In the genomic region with DNA sequence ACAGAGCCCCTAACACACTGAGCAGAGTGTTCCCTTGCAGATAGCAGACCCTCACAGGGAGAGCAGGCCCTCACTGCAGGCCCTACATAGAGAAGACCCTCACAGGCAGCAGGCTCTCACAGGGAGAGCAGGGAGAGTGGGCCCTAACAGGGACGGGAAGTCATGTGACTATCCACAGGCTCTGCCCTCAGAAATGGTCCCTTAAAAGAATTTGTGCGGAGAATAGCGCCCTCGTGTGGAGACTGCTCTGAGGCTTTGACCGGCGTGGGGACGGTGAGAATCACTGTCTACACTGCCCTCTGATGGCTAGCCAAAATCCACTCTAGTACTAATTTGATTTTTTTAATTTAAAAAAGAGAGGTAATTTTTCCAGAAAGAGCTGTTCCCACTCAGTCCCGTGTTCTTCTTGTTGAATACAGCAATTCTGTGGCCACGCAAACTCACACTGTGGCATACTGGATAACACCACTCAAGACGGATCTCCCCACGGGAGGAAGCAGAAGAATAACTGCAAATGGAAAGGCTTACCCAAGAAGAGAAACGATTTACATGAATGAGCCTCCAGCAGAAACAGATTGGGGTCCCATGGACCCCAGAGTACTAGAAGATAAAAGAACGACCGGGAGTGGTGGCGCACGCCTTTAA, we compare ENCODE assay signal across 7 mouse cellular contexts. TPM values are rescaled to one million over a fixed set of nuclear protein-coding genes. Genes with fewer than 3 reads are reported as not detected.
DNase-seq lines count a peak whose midpoint lies in the region; ATAC-seq and TF ChIP-seq lines count a peak whose summit lies in the region.

No protein-coding gene starts in this region.

- ATAC-seq in embryonic facial prominence, embryonic 12.5 days (ENCODE audit: insufficient number of reproducible peaks, insufficient read depth, low FRiP score, low TSS enrichment) = peak; percentile 85
- peak; percentile 65 for ATAC-seq in limb, embryonic 12.5 days (ENCODE audit: insufficient number of reproducible peaks, insufficient read depth, low FRiP score, low TSS enrichment, low read depth)
- peak; percentile 92 for ATAC-seq in midbrain, embryonic 16.5 days

- no peak overlapping the region for H3K9ac ChIP-seq in embryonic facial prominence, embryonic 12.5 days
- no peak overlapping the region for H3K9ac ChIP-seq in limb, embryonic 12.5 days (replicated peaks)
- H3K9ac ChIP-seq in midbrain, embryonic 16.5 days (ENCODE audit: low read depth, low read length) = 0 out of 2 replicates have a peak overlapping the region, but pooled peaks have one; percentile 36

- no peak overlapping the region for H3K27ac ChIP-seq in embryonic facial prominence, embryonic 12.5 days
- no peak overlapping the region for H3K27ac ChIP-seq in limb, embryonic 12.5 days
- H3K27ac ChIP-seq in midbrain, embryonic 16.5 days (ENCODE audit: low read length) = 0 out of 2 replicates have a peak overlapping the region, but pooled peaks have one; percentile 35
- H3K27ac ChIP-seq in spleen, adult 2 months (ENCODE audit: insufficient read depth, low read length) = no peak overlapping the region

- 0 out of 2 replicates have a peak, but pooled peaks cover 1% of the 10 kb centered on the region for H3K36me3 ChIP-seq in embryonic facial prominence, embryonic 12.5 days
- no peaks in the 10 kb centered on the region for H3K36me3 ChIP-seq in limb, embryonic 12.5 days
- peaks cover 3% of the 10 kb centered on the region; the same call in 1 of the 2 replicates for H3K36me3 ChIP-seq in midbrain, embryonic 16.5 days (ENCODE audit: control insufficient read depth, insufficient read depth, low read length)
- peaks cover 4% of the 10 kb centered on the region for H3K36me3 ChIP-seq in spleen, adult 2 months (ENCODE audit: control insufficient read depth, insufficient read depth, low read length)

- DNase-seq in adrenal gland, postnatal 14 days = peak; percentile 92
- peak; percentile 69 for DNase-seq in heart, adult 8-10 months (ENCODE audit: low spot score)
- peak; percentile 63 to 80 for DNase-seq in kidney, adult 8-10 months
- peak; percentile 44 to 65 for DNase-seq in spleen, adult 2 months (ENCODE audit: low read depth in 1 of 2, low spot score in 2 of 2)

- TF ChIP-seq CTCF in spleen, adult 2 months (IDR thresholded peaks at IDR 0.05; ENCODE audit: extremely low read depth, insufficient read depth, insufficient read length, insufficient replicate concordance) = peak; percentile 85; the same call in 1 of the 2 replicates

- H3K4me3 ChIP-seq in embryonic facial prominence, embryonic 12.5 days = no peak overlapping the region
- H3K4me3 ChIP-seq in limb, embryonic 12.5 days (replicated peaks) = no peak overlapping the region
- no peak overlapping the region for H3K4me3 ChIP-seq in midbrain, embryonic 16.5 days (ENCODE audit: low read depth, low read length)
- no peak overlapping the region for H3K4me3 ChIP-seq in spleen, adult 2 months (ENCODE audit: extremely low read depth, insufficient read depth, insufficient read length)

- no peaks in the 10 kb centered on the region for H3K9me3 ChIP-seq in embryonic facial prominence, embryonic 12.5 days
- H3K9me3 ChIP-seq in limb, embryonic 12.5 days = no peaks in the 10 kb centered on the region
- no peaks in the 10 kb centered on the region for H3K9me3 ChIP-seq in midbrain, embryonic 16.5 days (replicated peaks; ENCODE audit: control insufficient read depth, low read length, poor library complexity, severe bottlenecking)

- H3K27me3 ChIP-seq in embryonic facial prominence, embryonic 12.5 days = no peaks in the 10 kb centered on the region
- no peaks in the 10 kb centered on the region for H3K27me3 ChIP-seq in limb, embryonic 12.5 days
- H3K27me3 ChIP-seq in midbrain, embryonic 16.5 days (ENCODE audit: control insufficient read depth, insufficient read depth, low read depth, low read length) = no peaks in the 10 kb centered on the region
- no peaks in the 10 kb centered on the region for H3K27me3 ChIP-seq in spleen, adult 2 months (ENCODE audit: control insufficient read depth, insufficient read depth, low read length)

- WGBS in embryonic facial prominence, embryonic 12.5 days = 40% methylated on average over 16 of the region's 16 CpGs
- 41% methylated on average over 16 of the region's 16 CpGs for WGBS in limb, embryonic 12.5 days
- 30% methylated on average over 16 of the region's 16 CpGs for WGBS in midbrain, embryonic 16.5 days
- 45% methylated on average over 16 of the region's 16 CpGs for WGBS in spleen, adult 2 months

- peaks cover 17% of the 10 kb centered on the region for H3K4me1 ChIP-seq in embryonic facial prominence, embryonic 12.5 days
- H3K4me1 ChIP-seq in limb, embryonic 12.5 days (replicated peaks) = peaks cover 19% of the 10 kb centered on the region
- peaks cover 6% of the 10 kb centered on the region; the same call in 1 of the 2 replicates for H3K4me1 ChIP-seq in midbrain, embryonic 16.5 days (ENCODE audit: control insufficient read depth, insufficient read depth, low read length)
- H3K4me1 ChIP-seq in spleen, adult 2 months (ENCODE audit: control insufficient read depth, insufficient read depth, insufficient read length) = no peaks in the 10 kb centered on the region; the same call in 1 of the 2 replicates

- no peak overlapping the region; the same call in 1 of the 2 replicates for H3K4me2 ChIP-seq in embryonic facial prominence, embryonic 12.5 days (replicated peaks)
- no peak overlapping the region for H3K4me2 ChIP-seq in limb, embryonic 12.5 days
- peak overlapping the region; percentile 26; the same call in 1 of the 2 replicates for H3K4me2 ChIP-seq in midbrain, embryonic 16.5 days (ENCODE audit: low read length)

- TF ChIP-seq POLR2A in spleen, adult 2 months (IDR thresholded peaks at IDR 0.05; ENCODE audit: low read depth, low read length) = no peak

RNA-seq across cellular contexts. Expression of a gene that starts 14.2 kb away (rescaled TPM):
- total RNA-seq in adrenal gland, postnatal 14 days (2021) = 14.3 and 14.6 TPM in 2 replicates
- 13.3 and 15.2 TPM in 2 replicates for polyA plus RNA-seq in embryonic facial prominence, embryonic 12.5 days (2016; fragmentation: Nextera tagmentation; extraction: Ambion mirVana)
- total RNA-seq in heart, adult 8-10 months (2022) = 10 to 100 TPM; 25.9 to 31.7 (median 28.2) TPM
- polyA plus RNA-seq in limb, embryonic 12.5 days (2016; fragmentation: Nextera tagmentation; extraction: Ambion mirVana) = 12.9 and 15.1 TPM in 2 replicates
- polyA plus RNA-seq in midbrain, embryonic 16.5 days (2015; fragmentation: Nextera tagmentation; extraction: Ambion mirVana) = 31.6 and 32.5 TPM in 2 replicates
- polyA plus RNA-seq in spleen, adult 2 months (2012; rRNA removed) = 8.4 and 9.1 TPM in 2 replicates

RNA-seq across cellular contexts. Expression of a gene that starts 14.9 kb away (rescaled TPM):
- total RNA-seq in adrenal gland, postnatal 14 days (2021) = 0.04 TPM in 1 of 2 replicates, not detected in the other
- 0.04 TPM in 1 of 2 replicates, not detected in the other for polyA plus RNA-seq in embryonic facial prominence, embryonic 12.5 days (2016; fragmentation: Nextera tagmentation; extraction: Ambion mirVana)
- under 1 TPM in 2 of 4 experiments, not detected in 2; 0.03 TPM for total RNA-seq in heart, adult 8-10 months (2022)
- 0.03 and 0.05 TPM in 2 replicates for polyA plus RNA-seq in limb, embryonic 12.5 days (2016; fragmentation: Nextera tagmentation; extraction: Ambion mirVana)
- polyA plus RNA-seq in midbrain, embryonic 16.5 days (2015; fragmentation: Nextera tagmentation; extraction: Ambion mirVana) = 0.16 and 0.28 TPM in 2 replicates
- polyA plus RNA-seq in spleen, adult 2 months (2012; rRNA removed) = not detected in 2 replicates
